Mouse (Mus musculus) limb, embryonic 15.5 days (tissue): Measurements from ENCODE around the gene Trmt112. TPM values are rescaled to one million over a fixed set of nuclear protein-coding genes. Genes with fewer than 3 reads are reported as not detected.
A peak's percentile ranks its signal among the peaks of the same experiment; 100 is the strongest.
"Not testable (repeated sequence)": the region's sequence is repeated elsewhere in the genome, so short reads cannot be mapped to it uniquely, and the experiment has no call there.

ENCODE experiments used
- ATAC-seq: fragments of 200-750 bp; cut with Nextera tagmentation; 2 replicates; pipeline ENCODE4 v1.8.0; 2017; ENCODE audit warnings: low read depth, moderate TSS enrichment; ENCODE audit not compliant: insufficient number of reproducible peaks, low FRiP score, low TSS enrichment
- H3K27ac ChIP-seq: fragments of 300-500 bp; sonication (generic); 2 replicates; pipeline ENCODE4 v1.5.1; 2015; ENCODE audit warnings: moderate library complexity, mild to moderate bottlenecking, inconsistent platforms
- H3K27me3 ChIP-seq: fragments of 300-500 bp; sonication (generic); 2 replicates; pipeline ENCODE4 v1.6.1; 2015; ENCODE audit warnings: inconsistent platforms
- H3K36me3 ChIP-seq: fragments of 300-500 bp; sonication (generic); 2 replicates; pipeline ENCODE4 v1.6.1; 2015; ENCODE audit warnings: inconsistent platforms
- H3K4me1 ChIP-seq: fragments of 300-500 bp; sonication (generic); 2 replicates; pipeline ENCODE4 v1.6.1; 2015; ENCODE audit warnings: inconsistent platforms
- H3K4me2 ChIP-seq: fragments of 300-500 bp; sonication (generic); 2 replicates; pipeline ENCODE4 v1.6.1; 2015; ENCODE audit warnings: mild to moderate bottlenecking, inconsistent platforms
- H3K4me3 ChIP-seq: fragments of 300-500 bp; sonication (generic); 2 replicates; pipeline ENCODE4 v1.5.1; 2015; ENCODE audit warnings: mild to moderate bottlenecking, inconsistent platforms
- H3K9ac ChIP-seq: fragments of 300-500 bp; sonication (generic); 2 replicates; pipeline ENCODE4 v1.6.1; 2015; ENCODE audit warnings: inconsistent platforms
- H3K9me3 ChIP-seq: fragments of 300-500 bp; sonication (generic); 2 replicates; pipeline ENCODE4 v1.6.1; 2016; ENCODE audit warnings: inconsistent platforms
- WGBS: fragments of 180-500 bp; shearing (Covaris S2); methylation state at CpG from one replicate; pipeline ENCODE4 v1.1.7; 2015; 5-methylcytosine and 5-hydroxymethylcytosine counted together
- polyA plus RNA-seq: library from polyadenylated mRNA; unstranded; fragments of >200 nt; fragmentation: Nextera tagmentation; extraction: Ambion mirVana; gene quantifications from 2 replicates; pipeline ENCODE4 v1.2.1, GENCODE M21; 2015

Trmt112 gene
- polyA plus RNA-seq, 1 experiment from 2014 or later: 138 TPM

- no peaks in the 10 kb centered on the region; the same call in 1 of the 2 replicates for H3K4me1 ChIP-seq
- no peak overlapping the region for H3K4me2 ChIP-seq
- H3K9me3 ChIP-seq: no peaks in the 10 kb centered on the region
- H3K27me3 ChIP-seq: no peaks in the 10 kb centered on the region
- H3K27ac ChIP-seq: no peak overlapping the region
- H3K36me3 ChIP-seq: no peaks in the 10 kb centered on the region
- H3K9ac ChIP-seq: no peak overlapping the region
- ATAC-seq: no peak
- H3K4me3 ChIP-seq: no peak overlapping the region
- 92% methylated on average over 14 of the region's 14 CpGs for WGBS
These were observed 15.6 kb upstream of the Trmt112 start for GRCm38 (mm10) chr19:6893731-6894451.

DNA sequence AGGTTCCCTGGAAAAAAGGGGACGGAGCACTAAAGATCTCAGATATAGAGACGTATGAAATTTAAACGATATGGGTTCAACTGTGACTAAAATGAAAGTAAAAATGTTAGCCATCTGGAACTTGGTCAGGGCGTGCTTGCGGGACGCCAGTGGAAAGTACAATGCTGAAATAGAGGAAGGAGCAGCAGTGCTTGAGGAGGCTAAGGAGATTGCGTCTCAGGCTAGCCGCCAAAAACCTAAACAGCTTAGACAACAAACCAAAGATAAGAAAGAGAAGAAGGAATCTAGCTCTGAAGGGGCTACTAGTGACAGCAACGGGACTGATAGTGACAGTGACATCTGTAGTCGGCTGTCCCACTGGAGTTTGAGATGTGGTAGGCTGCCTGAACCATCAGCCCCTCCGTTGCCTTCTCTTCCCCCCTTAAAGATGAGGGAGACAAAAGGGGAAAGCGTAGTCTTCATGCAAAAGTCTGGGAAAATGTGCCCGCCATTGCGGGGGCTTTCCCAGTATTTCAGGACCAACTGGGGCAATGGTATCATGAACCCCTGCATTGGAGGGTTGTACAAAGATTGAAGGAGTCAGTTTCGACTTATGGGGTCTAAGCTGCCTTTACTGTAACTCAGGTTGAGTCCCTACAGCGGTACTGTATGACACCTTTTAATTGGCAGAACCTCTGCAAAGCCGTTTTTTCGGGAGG, 13.7 kb upstream of the Trmt112 start:
- H3K9me3 ChIP-seq, H3K27me3 ChIP-seq, H3K27ac ChIP-seq, H3K9ac ChIP-seq, ATAC-seq, H3K4me1 ChIP-seq, H3K4me2 ChIP-seq, H3K4me3 ChIP-seq, H3K36me3 ChIP-seq: not testable (repeated sequence)
- WGBS: 86% methylated on average over 18 of the region's 18 CpGs

GRCm38 (mm10) chr19:6899641-6900040, 9.9 kb upstream of the Trmt112 start:
- H3K27me3 ChIP-seq: no peaks in the 10 kb centered on the region
- no peaks in the 10 kb centered on the region for H3K9me3 ChIP-seq
- H3K4me3 ChIP-seq: no peak overlapping the region
- WGBS: 82% methylated on average over 4 of the region's 4 CpGs
- peaks cover 7% of the 10 kb centered on the region; the same call in 1 of the 2 replicates for H3K36me3 ChIP-seq
- H3K4me1 ChIP-seq: 0 out of 2 replicates have a peak, but pooled peaks cover under 1% of the 10 kb centered on the region
- no peak overlapping the region for H3K9ac ChIP-seq
- no peak overlapping the region for H3K27ac ChIP-seq
- H3K4me2 ChIP-seq: no peak overlapping the region
- no peak for ATAC-seq

GRCm38 (mm10) chr19:6903031-6903430, 6.5 kb upstream of the Trmt112 start:
- Histone ChIP-seq H3K27me3 (no peaks in the 10 kb centered on the region), H3K4me3 (no peak overlapping the region), H3K9ac (no peak overlapping the region), H3K4me1 (peaks cover 16% of the 10 kb centered on the region), H3K9me3 (no peaks in the 10 kb centered on the region), H3K4me2 (no peak overlapping the region), H3K27ac (no peak overlapping the region), H3K36me3 (peaks cover 36% of the 10 kb centered on the region)
- 91% methylated on average over 1 of the region's 1 CpGs for WGBS
- ATAC-seq: no peak

GRCm38 (mm10) chr19:6904846-6905245, 4.7 kb upstream of the Trmt112 start:
- Histone ChIP-seq H3K9me3 (no peaks in the 10 kb centered on the region), H3K27me3 (no peaks in the 10 kb centered on the region), H3K9ac (no peak overlapping the region), H3K36me3 (peaks cover 36% of the 10 kb centered on the region), H3K4me3 (no peak overlapping the region), H3K4me2 (no peak overlapping the region), H3K4me1 (peaks cover 23% of the 10 kb centered on the region), H3K27ac (no peak overlapping the region)
- 61% methylated on average over 2 of the region's 2 CpGs for WGBS
- no peak for ATAC-seq

GRCm38 (mm10) chr19:6905498-6906159, 3.9 kb upstream of the Trmt112 start:
- Histone ChIP-seq H3K36me3 (peaks cover 36% of the 10 kb centered on the region), H3K9ac (no peak overlapping the region), H3K4me1 (peaks cover 23% of the 10 kb centered on the region), H3K9me3 (no peaks in the 10 kb centered on the region), H3K27ac (no peak overlapping the region), H3K4me3 (no peak overlapping the region), H3K4me2 (no peak overlapping the region), H3K27me3 (no peaks in the 10 kb centered on the region)
- ATAC-seq: no peak
- WGBS: 91% methylated on average over 11 of the region's 11 CpGs

DNA sequence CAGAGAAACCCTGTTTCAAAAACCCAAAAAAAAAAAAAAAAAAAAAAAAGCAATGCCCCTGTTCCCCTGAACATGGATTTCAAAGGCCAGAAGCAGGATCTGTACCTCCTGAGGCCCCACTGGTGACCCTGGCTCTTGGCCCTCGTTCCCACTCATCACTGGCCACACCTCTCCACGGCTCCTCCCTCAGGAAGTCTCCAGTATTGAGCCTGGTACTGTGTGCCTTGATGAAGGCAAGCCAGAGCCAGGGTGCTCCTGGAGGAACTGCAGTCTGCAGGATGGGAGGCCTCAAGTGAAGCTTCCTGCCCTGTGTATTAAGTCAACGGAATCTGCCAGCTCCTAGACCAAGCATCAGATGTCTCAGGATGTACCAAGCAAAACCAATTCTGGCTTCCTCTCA, 3.3 kb upstream of the Trmt112 start:
- H3K27ac ChIP-seq: no peak overlapping the region
- H3K36me3 ChIP-seq: peaks cover 38% of the 10 kb centered on the region
- ATAC-seq: no peak
- H3K4me1 ChIP-seq: peaks cover 27% of the 10 kb centered on the region
- no peak overlapping the region for H3K4me3 ChIP-seq
- no peak overlapping the region for H3K9ac ChIP-seq
- H3K9me3 ChIP-seq: no peaks in the 10 kb centered on the region
- no peaks in the 10 kb centered on the region for H3K27me3 ChIP-seq
- 88% methylated on average over 3 of the region's 3 CpGs for WGBS
- no peak overlapping the region for H3K4me2 ChIP-seq

DNA sequence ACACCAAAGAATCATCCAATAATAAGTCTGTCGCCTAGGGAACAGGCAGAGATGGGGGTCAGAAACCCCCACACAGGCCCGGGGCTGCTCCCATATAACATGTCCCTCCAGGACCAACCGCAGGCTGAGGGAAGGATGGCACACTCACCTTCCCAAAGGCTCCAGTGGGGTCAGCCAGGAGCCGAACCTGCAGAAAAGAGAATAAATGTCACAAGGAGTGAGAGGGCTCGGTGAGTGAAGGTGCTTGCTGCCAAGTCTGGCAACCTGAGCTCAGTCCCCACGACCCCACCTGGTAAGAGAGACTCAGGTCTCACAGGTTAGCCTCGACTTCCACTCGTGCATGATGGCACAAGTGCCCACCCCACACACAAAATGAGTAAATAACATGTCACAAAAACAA, 2.4 kb upstream of the Trmt112 start:
- peaks cover 35% of the 10 kb centered on the region for H3K4me1 ChIP-seq
- no peak overlapping the region for H3K27ac ChIP-seq
- H3K4me2 ChIP-seq: no peak overlapping the region
- H3K4me3 ChIP-seq: no peak overlapping the region
- no peaks in the 10 kb centered on the region for H3K27me3 ChIP-seq
- ATAC-seq: no peak
- peaks cover 47% of the 10 kb centered on the region for H3K36me3 ChIP-seq
- 89% methylated on average over 8 of the region's 8 CpGs for WGBS
- no peak overlapping the region for H3K9ac ChIP-seq
- H3K9me3 ChIP-seq: no peaks in the 10 kb centered on the region

GRCm38 (mm10) chr19:6907811-6908540, 1.5 kb upstream of the Trmt112 start:
- H3K36me3 ChIP-seq: peaks cover 56% of the 10 kb centered on the region
- no peak for ATAC-seq

DNA sequence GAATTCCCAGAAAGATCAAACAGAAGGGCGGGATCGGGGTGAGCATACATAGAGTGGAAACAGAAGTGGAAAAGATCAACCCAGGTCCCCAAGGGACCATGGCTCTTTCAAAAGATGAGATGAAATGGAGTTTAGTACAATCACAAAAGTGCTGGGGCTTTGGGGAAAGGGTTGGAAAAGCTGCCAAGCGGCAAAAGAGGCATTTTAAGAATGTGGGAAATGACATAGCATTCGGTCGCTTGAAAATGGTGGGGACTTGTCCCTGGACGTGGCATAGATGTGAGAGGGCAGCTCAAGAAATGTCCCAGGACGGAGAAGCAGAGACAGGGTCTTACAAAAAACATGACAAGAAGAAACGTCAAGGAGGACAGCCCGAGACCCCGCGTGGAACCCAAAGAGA, 477 bp upstream of the Trmt112 start:
- no peaks in the 10 kb centered on the region for H3K9me3 ChIP-seq
- no peaks in the 10 kb centered on the region for H3K27me3 ChIP-seq
- H3K9ac ChIP-seq: peak overlapping the region; percentile 60
- peak overlapping the region; percentile 99 for H3K27ac ChIP-seq
- peak overlapping the region; percentile 57 for H3K4me2 ChIP-seq
- H3K4me1 ChIP-seq: peaks cover 37% of the 10 kb centered on the region
- 5% methylated on average over 11 of the region's 11 CpGs for WGBS
- no peak for ATAC-seq
- H3K4me3 ChIP-seq: peak overlapping the region; percentile 64
- peaks cover 65% of the 10 kb centered on the region for H3K36me3 ChIP-seq

More at GRCm38 (mm10) chr19:6907811-6908540, 1.5 kb upstream of the Trmt112 start:
- H3K27me3 ChIP-seq: no peaks in the 10 kb centered on the region
- peaks cover 35% of the 10 kb centered on the region for H3K4me1 ChIP-seq
- H3K4me2 ChIP-seq: peak overlapping the region; percentile 57
- no peaks in the 10 kb centered on the region for H3K9me3 ChIP-seq
- H3K9ac ChIP-seq: peak overlapping the region; percentile 7; the same call in 1 of the 2 replicates
- peak overlapping the region; percentile 64 for H3K4me3 ChIP-seq
- no peak overlapping the region for H3K27ac ChIP-seq
- WGBS: 82% methylated on average over 7 of the region's 7 CpGs

- not testable (repeated sequence) for H3K27me3 ChIP-seq, ATAC-seq, H3K9me3 ChIP-seq
- peak overlapping the region; percentile 57 for H3K4me2 ChIP-seq
- H3K27ac ChIP-seq: peak overlapping the region; percentile 99
- under 1% methylated on average over 30 of the region's 30 CpGs for WGBS
- peaks cover 38% of the 10 kb centered on the region for H3K4me1 ChIP-seq
- peak overlapping the region; percentile 64 for H3K4me3 ChIP-seq
- peak overlapping the region; percentile 60 for H3K9ac ChIP-seq
- H3K36me3 ChIP-seq: peaks cover 56% of the 10 kb centered on the region
These were observed 808 bp downstream of the Trmt112 start for GRCm38 (mm10) chr19:6910306-6910705.
